Mouse (Mus musculus): ENCODE data around the gene Gm2001.
"Not testable (repeated sequence)": the region's sequence is repeated elsewhere in the genome, so short reads cannot be mapped to it uniquely, and the experiment has no call there.

Gene Gm2001

DNA sequence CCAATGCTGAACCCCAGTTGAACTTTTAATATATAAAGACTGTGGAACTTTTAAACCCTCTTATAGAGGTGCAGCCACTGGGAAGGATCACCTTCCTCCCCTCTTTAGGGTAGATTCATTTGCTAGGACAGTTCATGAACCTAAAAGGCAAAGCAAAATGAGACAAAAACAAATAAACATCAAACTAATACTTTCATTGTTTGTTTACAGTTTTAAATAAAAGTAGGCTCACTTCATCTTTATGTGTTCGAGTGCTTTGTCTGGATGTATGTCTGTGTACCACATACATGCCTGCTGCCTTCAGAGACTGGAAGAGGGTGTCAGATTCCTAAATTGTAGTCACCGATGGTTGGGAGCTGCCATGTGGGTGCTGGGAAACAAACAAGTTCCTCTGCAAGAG, at the start of gene Gm2001:
Gene Gm2001 (minus strand): TSS at position 101 of the 400 bp plus-strand sequence.
- not testable (repeated sequence) for DNase-seq (ENCODE audit: extremely low spot score, low spot score)

DNA sequence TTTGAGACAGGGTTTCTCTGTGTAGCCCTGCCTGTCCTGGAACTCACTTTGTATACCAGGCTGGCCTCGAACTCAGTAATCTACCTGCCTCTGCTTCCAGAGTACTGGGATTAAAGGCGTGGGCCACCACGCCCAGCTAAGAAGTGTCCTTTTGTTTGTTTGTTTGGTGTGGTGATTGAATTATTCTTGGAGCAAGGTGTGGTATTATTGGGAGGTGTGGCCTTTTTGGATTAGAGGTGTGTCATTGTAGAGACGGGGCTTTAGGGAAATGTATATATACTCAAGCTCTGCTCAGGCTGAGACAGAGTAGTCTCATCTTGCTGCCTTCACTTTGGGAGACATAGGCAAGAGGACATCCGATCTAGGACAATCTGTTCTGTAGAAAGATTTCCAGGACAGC, 31.6 kb upstream of the Gm2001 start, which contains the start of gene Gm2016:
Gene Gm2016 (plus strand): TSS at position 301 of the 400 bp plus-strand sequence.
- not testable (repeated sequence) for DNase-seq (ENCODE audit: extremely low spot score, low spot score)

DNA sequence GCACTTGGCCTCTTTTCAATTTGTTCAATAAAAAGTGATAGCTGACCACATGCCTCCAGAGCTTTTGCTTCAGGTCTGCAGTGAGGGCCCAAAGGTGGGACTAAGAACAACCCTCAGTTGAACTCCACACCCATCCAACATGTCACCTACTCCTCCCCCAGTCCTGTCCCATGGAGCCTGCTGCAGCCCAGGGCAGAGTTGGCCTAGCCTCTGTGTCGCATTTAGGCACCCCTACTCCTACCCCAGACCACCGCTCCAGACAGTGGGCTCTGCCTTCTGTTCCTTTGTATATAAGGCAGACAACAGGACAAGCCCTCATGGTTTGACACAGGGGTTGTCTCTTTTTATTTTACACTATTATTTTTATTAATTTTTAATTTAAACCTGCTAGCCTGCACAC, 21.9 kb upstream of the Gm2001 start:
- DNase-seq (ENCODE audit: extremely low spot score, low spot score): not testable (repeated sequence)

DNA sequence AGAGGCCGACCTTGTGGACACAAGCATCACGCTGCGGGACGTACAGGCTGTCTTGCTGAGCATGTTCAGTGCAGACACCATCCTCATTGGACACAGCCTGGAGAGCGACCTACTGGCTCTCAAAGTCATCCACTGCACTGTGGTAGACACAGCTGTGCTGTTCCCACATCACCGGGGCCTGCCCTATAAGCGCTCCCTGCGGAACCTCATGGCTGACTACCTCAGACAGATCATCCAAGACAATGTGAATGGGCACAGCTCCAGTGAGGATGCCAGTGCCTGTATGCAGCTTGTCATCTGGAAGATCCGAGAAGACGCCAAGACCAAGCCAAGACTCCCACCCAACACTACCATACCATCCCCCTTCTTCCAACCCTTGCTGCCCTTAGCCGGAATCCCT, 21.5 kb upstream of the Gm2001 start:
- not testable (repeated sequence) for DNase-seq (ENCODE audit: extremely low spot score, low spot score)

GRCm38 (mm10) chr12:87861740-87862692, 19.9 kb upstream of the Gm2001 start:
- not testable (repeated sequence) for DNase-seq (ENCODE audit: extremely low spot score, low spot score)

- DNase-seq (ENCODE audit: extremely low spot score, low spot score): not testable (repeated sequence)
Observed at GRCm38 (mm10) chr12:87856067-87856466, 13.9 kb upstream of the Gm2001 start.

DNA sequence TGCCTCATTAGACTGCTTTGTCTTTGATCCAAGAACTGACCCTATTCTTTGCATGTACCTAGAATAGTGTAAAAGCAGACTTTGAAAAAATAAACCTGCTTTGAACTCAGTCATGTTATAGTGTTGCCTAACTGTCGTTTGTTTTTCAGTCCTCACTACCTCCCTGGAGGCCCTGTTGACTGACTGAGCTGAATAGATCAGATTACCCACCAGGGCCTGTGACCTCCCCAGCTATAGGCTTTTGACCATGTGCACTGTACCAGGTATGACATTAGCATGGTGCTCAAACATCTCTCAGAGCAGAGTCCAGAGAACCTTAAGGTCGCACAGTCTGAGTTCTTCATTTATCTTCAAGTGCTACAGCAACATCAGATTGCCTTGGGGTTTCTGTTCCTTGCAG, 8.5 kb upstream of the Gm2001 start:
- not testable (repeated sequence) for DNase-seq (ENCODE audit: extremely low spot score, low spot score)

DNA sequence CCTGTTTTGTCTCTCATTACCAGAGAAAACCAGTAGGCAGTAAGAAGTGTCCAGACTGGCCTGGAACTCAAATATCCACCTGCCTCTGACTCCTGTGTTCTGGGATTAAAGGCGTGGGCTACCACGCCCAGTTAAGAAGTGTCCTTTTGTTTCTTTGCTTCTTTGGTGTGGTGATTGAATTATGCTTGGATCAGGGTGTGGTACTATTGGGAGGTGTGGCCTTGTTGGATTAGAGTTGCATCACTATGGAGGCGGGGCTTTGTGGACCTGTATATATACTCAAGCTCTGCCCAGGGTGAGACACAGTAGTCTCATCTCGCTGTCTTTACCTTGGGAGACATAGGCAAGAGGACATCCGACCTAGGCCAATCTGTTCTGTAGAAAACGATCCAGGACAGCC, 25.9 kb downstream of the Gm2001 start, which contains the start of gene BB287469:
Gene BB287469 (plus strand): TSS at position 301 of the 400 bp plus-strand sequence.
- DNase-seq (ENCODE audit: extremely low spot score, low spot score): not testable (repeated sequence)

GRCm38 (mm10) chr12:87797971-87798370, 44.2 kb downstream of the Gm2001 start:
- DNase-seq (ENCODE audit: extremely low spot score, low spot score): not testable (repeated sequence)

GRCm38 (mm10) chr12:87795212-87795611, 46.9 kb downstream of the Gm2001 start, which contains the start of gene Gm21936:
TSS of gene Gm21936 (plus strand) at chr12:87795512.
- DNase-seq (ENCODE audit: extremely low spot score, low spot score): not testable (repeated sequence)
